Mouse (Mus musculus) gonadal fat pad, adult 2 months (tissue): Measurements from ENCODE around the gene Zfp493. TPM values are rescaled to one million over a fixed set of nuclear protein-coding genes. Genes with fewer than 3 reads are reported as not detected.
"Not testable (repeated sequence)": the region's sequence is repeated elsewhere in the genome, so short reads cannot be mapped to it uniquely, and the experiment has no call there.

ENCODE experiments used
- DNase-seq: peaks from one replicate; pipeline ENCODE4 v3.0.0-alpha.2; 2012; ENCODE audit warnings: low read depth
- polyA plus RNA-seq: library from polyadenylated mRNA; depleted of rRNA; stranded (reverse); fragments of >200 nt; gene quantifications from 2 replicates; pipeline ENCODE4 v1.2.3, GENCODE M21; 2012; rRNA removed

Gene Zfp493
- polyA plus RNA-seq, result 0.45 and 1.0 TPM in 2 replicates

- DNase-seq, result no peak
Observed at GRCm38 (mm10) chr13:67779265-67780221, at the start of gene Zfp493. Gene Zfp493, plus strand, starts transcription at chr13:67779693.

DNA sequence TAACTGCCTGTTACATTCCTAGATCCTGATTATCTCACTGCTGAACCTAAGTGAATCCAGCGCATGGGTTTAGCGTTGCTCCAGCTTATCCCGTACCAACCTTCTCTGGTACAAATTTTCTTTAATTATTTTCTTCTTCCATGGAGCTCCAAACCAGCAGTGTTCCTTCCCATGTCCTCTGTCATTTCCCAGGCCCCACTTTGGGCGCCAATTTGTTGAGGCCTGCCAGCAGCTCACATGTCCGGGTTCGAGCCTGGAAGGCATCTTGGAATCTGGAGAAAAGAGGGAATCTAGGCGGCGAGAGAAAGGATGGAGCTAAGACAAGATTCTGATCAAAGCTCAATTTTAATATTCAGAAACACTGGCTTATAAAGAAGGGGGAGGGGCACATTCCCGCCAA, 45.1 kb upstream of the Zfp493 start:
- DNase-seq, result not testable (repeated sequence)

- DNase-seq, result no peak
Observed at GRCm38 (mm10) chr13:67742941-67743340, 36.6 kb upstream of the Zfp493 start.

GRCm38 (mm10) chr13:67743896-67744295, 35.6 kb upstream of the Zfp493 start:
- no peak for DNase-seq

GRCm38 (mm10) chr13:67754333-67755306, 24.9 kb upstream of the Zfp493 start, which contains the start of gene Zfp85:
Gene Zfp85, minus strand, starts transcription at chr13:67755228.
- DNase-seq, result no peak

- DNase-seq, result no peak
Observed at GRCm38 (mm10) chr13:67755761-67756160, 23.7 kb upstream of the Zfp493 start.

GRCm38 (mm10) chr13:67759966-67760365, 19.5 kb upstream of the Zfp493 start:
- no peak for DNase-seq

DNA sequence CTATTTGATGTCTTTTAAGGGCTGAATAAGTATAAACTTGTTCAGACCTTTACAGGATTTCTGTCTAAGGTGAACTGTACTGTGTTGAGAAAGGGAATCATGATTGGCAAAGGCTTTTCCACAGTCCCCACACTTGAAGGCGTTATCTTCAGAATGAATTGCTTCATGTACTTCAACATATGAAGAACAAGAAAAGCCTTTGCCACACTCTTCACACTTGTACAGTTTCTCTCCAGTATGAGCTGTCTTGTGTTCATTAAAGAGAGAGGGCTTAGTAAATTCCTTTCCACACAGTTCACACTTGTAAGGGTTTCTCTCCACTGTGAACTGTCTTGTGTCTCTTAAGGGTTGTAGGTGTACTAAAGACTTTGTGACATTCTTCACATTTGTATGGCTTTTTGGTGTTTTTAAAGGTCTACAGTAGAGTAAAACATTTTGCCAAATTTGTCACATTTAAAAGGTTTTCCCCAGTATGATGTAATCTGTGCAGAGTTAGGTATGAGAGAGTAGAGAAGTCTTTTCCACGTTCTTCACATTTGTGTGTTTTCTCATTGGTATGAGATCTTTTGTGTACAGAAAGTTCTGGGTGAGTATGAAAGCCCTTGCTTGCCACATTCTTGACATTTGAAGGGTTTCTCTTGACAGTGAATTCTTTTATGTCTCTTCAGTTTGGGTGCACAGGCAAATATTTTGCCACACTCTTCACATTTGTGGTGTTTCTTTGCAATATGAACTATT, 16.3 kb upstream of the Zfp493 start:
- DNase-seq, result no peak

GRCm38 (mm10) chr13:67791921-67792455, 12.5 kb downstream of the Zfp493 start:
- no peak for DNase-seq

GRCm38 (mm10) chr13:67798618-67799017, 19.1 kb downstream of the Zfp493 start:
- no peak for DNase-seq

DNA sequence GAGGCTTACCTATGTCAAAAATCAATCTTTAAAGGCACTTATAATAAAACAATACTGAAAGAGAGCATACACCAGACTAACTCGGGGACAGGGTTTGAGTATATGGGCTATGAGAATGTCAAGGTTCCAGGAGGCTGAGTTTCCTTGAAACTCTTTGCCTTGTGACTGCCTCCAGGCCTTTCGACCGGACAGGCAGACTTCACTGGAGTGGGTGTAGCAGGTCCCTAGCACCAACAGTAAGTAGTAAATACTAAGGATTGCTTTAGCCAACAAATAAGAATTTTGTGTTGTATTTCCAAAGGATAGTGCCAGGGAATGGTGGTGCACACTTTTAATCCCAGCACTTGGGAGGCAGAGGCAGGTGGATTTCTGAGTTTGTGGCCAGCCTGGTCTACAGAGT, 19.7 kb downstream of the Zfp493 start:
- DNase-seq, result not testable (repeated sequence)

- DNase-seq, result peak; percentile 14
Observed at GRCm38 (mm10) chr13:67811651-67812210, 32.2 kb downstream of the Zfp493 start.

DNA sequence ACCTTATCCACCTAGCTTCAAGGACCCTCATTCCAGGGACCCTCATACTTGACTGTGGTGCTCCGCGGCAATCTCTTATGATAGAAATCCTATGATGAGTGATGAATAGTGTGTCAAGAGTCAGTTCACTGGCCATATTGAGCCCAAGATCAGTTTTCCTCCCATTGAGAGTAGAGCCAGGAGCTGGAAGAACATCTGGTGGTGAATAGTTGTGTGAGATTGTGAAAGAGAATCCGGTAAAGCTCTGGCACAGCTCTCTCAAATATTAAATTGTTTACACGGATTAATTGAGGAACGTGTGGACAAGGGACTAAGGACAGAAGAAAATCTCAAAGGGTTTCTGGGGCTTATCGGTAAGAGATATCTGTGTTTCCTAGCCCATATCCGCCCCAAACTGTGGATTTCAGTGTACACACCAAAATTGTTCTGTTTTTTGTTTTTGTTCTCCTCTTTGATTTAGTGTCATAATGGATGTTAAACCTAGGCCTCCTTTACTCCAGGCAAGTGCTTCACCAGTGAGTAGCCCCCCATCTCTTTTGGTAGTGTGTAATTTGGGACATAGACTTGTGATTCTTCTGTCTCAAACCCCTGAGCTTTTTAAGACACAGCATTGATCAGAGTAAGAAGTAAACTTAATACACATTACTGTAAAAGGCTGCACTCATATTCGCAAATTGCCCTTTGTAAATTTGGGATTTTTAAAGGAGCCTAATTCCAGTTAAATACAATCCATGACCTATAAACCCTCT, 33.6 kb downstream of the Zfp493 start:
- peak; percentile 23 for DNase-seq

GRCm38 (mm10) chr13:67813710-67814660, 34.5 kb downstream of the Zfp493 start, which contains the start of gene Zfp273:
Gene Zfp273, plus strand, starts transcription at chr13:67813740.
- DNase-seq, result peak; percentile 46

DNA sequence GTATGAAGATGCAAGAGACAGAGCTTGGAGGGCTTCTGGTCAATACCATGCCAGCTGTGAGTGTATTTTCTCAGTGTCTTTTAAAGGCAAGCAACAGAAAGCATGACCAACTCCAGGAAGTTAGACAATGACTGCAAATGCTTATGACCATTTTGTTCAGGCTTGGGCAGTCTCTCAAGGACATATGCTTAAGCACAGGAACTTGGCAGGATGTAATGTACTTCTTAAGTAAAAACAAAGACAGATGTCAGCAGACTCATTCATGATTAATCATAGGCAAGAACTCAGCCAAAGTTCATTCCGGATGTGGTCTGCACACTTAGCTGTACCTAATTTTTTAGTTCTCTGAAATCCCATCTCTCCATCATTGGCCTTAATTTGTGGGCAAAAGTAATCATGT, 39.1 kb downstream of the Zfp493 start:
- DNase-seq, result no peak

DNA sequence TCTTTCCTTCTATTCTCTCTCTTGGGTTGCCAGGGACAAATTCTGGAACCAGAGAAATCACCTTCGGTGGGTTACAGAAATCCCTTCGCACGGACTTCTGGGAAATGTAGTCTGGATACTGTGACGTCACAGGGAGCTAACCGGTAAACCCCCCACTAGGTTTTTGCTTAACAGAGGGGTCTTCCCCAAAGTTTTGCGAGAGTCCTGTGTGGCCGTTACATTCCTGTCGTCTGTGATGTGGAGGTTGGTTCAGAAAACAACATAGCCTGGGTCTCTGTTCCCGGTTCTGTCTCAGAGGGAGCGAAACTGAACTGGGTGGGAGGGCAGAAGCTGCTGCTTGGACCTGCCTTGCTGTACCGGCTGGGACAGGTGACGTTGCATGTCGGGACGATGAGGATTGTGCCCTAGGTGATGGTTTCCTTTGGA, 51.4 kb downstream of the Zfp493 start, which contains the start of gene Gm10037:
TSS of gene Gm10037 (plus strand) at position 196 of the 426 bp plus-strand sequence.
- no peak for DNase-seq

DNA sequence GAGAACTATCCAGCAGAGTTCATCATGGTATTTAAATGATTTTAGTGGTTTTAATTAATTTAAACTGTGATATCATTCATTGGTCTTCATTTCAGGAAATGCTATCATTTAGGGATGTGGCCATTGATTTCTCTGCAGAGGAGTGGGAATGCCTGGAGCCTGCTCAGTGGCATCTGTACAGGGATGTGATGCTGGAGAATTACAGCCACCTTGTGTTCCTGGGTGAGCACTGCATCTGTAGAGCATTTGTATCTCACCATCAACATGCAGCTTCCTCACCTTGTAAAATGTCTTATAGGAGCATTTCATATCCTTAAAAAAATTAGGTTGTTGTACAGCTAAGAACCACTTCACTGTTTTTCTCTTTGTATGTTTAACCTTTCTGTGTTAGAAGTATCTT, 53.6 kb downstream of the Zfp493 start:
- DNase-seq, result not testable (repeated sequence)
